Mouse (Mus musculus) embryo, embryonic 11.5 days (tissue): Measurements from ENCODE around the gene Ubr1.
A peak's percentile ranks its signal among the peaks of the same experiment; 100 is the strongest.
"Not testable (repeated sequence)": the region's sequence is repeated elsewhere in the genome, so short reads cannot be mapped to it uniquely, and the experiment has no call there.

ENCODE experiments used
- DNase-seq: peaks from one replicate; pipeline ENCODE4 v3.0.0-alpha.2; 2012; ENCODE audit warnings: low read depth, low spot score

Gene Ubr1

DNA sequence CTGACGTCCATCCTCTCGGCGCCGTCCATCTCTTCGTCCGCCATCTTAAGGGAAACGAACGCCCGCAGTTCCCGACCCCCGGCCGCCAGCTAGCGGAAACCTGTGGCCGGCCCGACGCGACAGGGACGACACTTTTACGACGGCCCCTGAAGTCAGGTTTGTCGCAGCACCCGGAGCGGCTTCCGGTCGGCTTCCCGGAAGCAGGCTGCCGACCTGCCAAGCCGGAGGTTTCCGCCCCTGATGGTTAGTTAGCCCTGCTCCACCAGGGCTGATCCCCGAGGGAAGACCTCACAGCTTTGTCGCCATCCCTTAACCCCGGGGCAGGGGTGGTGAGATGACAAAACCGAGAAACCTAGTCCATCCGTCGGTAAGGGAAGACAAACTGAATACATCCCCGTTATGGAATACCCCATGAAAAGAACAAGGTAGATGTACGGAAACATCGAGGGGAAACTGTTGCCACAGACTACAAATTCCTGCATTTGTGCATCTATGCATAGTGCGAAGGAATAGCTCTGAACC, at the start of gene Ubr1:
Gene Ubr1 (minus strand): TSS at position 157 of the 522 bp plus-strand sequence.
- peak; percentile 74 for DNase-seq

DNA sequence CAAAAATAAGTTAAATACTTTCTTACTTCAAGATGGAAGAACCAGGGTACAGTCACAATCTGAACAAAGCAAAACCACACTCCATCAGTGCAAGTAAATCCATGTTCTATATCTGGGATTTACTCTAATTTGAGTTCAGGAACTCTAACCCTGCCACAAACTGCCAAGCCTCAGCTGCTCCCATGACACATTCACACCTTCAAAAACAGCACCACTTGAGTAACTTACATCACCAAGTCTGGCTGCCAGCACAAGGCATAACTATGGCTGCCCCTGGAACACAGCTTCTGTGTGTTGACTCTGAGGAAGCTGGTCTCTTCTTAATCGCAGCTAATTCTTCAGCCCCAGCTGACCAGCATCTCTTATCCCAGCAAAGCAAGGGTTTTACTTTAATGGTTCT, 46.6 kb upstream of the Ubr1 start:
- DNase-seq, result no peak

DNA sequence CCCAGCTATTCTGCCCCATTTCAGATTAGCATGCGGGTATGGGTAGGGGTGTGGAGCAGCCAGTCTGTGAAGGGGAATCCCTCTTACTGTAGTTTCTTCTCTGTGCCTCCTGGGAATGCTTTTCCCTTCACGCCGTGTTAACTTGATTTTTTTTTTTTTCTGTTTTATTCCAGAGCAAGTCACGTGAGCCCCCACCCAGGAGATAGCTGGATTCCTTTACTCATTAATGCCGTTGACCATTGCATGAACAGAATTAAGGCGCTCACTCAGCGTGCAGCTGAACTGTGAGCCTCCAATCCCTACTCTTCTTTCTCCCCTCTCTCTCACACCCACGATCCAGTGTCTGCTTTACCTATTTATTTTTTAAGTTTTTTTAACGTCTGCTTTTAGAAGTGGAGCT, 45.7 kb upstream of the Ubr1 start:
- no peak for DNase-seq

GRCm38 (mm10) chr2:121015507-121015906, 45.0 kb upstream of the Ubr1 start:
- DNase-seq, result no peak

GRCm38 (mm10) chr2:121012676-121013075, 42.2 kb upstream of the Ubr1 start:
- no peak for DNase-seq

GRCm38 (mm10) chr2:121009071-121009677, 38.7 kb upstream of the Ubr1 start:
- no peak for DNase-seq

DNA sequence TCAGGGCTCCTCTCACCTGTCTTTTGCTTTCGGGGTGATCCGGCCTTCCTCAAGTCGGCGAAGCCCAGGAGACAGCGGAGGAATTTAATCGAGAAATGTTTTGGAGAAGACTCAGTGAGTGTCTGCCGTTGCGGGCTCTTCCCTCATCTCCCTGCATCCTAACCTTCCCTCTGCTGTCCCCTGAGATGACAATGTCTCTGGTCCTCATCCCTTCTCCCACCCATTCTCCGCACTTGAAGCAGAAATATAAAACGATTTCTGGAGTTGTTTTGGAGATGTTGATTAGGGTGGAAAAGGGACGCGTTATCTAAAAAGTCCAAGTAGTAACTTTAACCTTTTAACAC, 38.1 kb upstream of the Ubr1 start:
- DNase-seq, result no peak

DNA sequence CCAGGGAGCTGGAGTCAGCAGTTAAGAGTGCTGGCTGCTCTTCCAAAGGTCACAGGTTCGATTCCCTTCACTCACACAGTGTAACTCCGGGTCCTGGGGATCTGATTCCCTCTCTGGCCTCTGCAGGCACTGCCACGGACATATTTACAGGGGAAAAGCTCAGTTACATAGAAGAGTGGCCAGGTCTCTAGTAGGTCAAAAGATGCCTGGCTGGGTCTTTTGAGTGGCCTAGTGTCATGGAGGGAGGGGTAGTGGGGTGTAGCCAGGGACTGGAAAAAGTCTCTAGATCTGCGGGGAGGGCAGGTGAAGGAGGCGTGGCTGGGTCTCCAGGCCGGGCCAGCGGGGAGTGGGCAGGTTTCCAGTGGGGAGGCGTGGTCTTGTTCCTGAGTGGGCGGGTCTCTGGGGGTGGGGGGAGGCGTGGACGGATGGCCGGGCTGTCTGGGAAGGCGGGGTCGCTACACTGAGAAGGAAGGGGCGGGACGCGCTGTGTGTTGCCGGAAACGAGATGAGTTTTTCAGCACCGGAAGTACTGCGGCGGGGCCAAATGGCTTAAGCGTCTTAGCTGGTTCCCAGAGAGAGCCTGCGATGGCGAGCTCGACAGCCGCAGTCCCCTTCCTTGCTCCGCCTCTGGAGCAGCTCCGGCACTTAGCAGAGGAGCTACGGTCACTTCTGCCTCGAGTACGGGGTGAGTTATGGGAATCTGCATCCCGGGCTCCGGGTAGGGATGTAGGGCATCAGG, 37.6 kb upstream of the Ubr1 start, which contains the start of gene Ccndbp1:
Gene Ccndbp1 (plus strand): TSS at position 479 of the 739 bp plus-strand sequence.
- peak; percentile 84 for DNase-seq

GRCm38 (mm10) chr2:121006986-121007385, 36.5 kb upstream of the Ubr1 start:
- no peak for DNase-seq

GRCm38 (mm10) chr2:121004018-121004811, 33.7 kb upstream of the Ubr1 start:
- DNase-seq, result no peak

- DNase-seq, result no peak
Observed at GRCm38 (mm10) chr2:121003586-121003985, 33.1 kb upstream of the Ubr1 start.

DNA sequence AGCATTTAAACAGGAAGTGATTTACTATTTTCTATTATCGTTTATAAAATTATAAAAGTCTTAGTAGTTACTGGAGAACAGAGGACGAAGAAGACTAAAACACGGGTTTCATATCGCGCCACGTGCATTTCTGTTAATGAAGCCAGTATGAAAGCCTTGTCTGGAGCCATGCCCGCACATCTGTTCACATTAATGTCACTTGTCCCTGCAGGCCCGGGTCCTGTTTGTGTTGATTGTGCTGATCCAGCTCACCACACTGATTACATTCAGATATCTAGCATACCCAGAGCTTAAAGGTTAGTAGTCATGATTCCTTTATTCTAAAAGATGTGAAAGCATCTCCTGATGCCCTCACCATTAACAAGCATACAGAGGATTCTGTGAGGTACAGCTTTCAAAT, 28.3 kb upstream of the Ubr1 start:
- no peak for DNase-seq

DNA sequence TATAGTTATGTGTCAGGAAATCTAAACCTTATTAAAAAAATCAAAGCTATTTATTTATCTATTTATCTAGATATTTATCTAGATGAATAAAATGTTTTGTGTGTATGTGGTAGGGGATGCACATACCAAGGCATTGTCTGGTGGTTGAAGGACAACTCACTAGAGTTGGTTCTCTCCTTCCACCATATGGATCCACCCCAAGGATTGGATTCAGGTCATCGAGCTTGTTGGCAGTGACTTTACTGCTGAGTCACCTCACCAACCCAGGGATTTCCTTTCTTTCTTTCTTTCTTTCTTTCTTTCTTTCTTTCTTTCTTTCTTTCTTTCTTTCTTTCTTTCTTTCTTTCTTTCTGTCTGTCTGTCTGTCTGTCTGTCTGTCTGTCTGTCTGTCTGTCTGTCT, 26.1 kb upstream of the Ubr1 start:
- not testable (repeated sequence) for DNase-seq

- no peak for DNase-seq
Observed at GRCm38 (mm10) chr2:120991196-120991595, 20.7 kb upstream of the Ubr1 start.

DNA sequence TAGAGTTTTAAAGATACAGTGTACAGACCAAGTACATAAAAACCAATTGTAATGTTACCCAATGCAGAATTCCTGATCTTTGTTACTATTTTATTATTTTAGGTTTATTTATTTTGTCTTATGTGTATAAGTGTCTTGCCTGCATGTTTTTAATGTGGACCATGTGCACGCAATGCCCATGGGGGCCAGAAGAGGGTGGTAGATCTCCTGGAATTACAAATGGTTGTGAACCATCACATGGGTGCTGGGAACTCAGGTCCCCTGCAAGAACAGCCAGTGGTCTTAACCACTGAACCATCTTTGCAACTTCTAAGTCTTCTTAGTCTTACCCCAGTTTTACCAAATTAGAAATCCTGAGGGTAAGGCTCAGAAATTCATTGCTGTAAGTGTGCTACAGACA, 14.7 kb upstream of the Ubr1 start:
- no peak for DNase-seq

GRCm38 (mm10) chr2:120983611-120984010, 13.1 kb upstream of the Ubr1 start:
- no peak for DNase-seq

DNA sequence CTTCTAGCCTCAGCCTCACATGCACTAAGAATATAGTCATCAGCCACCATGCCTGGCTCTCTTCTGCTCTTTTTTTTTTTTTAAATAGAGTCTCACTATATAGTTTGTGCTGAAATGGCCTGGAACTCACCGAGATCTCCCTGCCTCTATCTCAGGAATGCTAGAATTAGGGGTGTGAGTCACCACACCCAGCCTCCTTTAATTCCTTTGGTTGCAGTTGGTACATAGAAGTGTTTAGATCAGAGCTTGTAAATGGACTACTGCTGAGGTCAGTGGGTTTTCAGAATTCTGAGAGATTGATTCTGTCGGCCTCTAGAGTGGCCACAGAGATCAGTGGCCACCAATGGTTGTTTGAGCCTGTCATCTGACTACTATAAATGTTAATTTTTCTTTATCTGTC, 10.3 kb upstream of the Ubr1 start:
- no peak for DNase-seq

DNA sequence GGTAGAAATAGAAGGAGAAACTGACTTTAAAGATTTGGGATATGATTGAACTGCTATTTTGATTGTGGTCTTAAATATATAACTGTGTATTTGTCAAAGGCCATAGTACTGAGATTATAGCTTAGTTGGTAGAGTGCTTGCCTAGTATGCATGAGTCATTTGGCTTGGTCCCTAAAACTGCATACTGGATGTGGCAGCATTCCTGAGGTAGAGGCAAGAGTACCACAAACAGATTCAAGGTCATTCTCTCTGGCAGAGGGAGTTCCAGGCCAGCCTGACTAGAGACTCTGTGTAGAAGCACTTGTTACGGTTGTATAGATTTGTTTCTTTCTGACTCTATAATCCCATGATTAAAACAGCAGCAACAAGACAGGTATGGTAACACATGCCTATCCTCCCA, 9.3 kb upstream of the Ubr1 start:
- DNase-seq, result no peak

DNA sequence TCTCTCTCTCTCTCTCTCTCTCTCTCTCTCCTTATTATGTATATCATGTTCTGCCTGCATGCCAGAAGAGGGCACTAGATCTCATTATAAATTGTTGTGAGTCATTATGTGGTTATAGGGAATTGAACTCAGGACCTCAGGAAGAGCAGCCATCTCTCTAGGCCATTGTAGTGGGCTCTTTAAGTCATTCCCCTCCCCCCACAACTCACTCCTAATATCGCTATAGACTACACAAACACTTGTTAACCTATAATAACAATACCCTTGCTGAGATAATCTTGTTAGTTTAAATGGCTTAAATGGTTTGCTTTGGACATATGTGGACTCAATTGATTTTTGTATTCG, 8.2 kb upstream of the Ubr1 start:
- DNase-seq, result no peak

DNA sequence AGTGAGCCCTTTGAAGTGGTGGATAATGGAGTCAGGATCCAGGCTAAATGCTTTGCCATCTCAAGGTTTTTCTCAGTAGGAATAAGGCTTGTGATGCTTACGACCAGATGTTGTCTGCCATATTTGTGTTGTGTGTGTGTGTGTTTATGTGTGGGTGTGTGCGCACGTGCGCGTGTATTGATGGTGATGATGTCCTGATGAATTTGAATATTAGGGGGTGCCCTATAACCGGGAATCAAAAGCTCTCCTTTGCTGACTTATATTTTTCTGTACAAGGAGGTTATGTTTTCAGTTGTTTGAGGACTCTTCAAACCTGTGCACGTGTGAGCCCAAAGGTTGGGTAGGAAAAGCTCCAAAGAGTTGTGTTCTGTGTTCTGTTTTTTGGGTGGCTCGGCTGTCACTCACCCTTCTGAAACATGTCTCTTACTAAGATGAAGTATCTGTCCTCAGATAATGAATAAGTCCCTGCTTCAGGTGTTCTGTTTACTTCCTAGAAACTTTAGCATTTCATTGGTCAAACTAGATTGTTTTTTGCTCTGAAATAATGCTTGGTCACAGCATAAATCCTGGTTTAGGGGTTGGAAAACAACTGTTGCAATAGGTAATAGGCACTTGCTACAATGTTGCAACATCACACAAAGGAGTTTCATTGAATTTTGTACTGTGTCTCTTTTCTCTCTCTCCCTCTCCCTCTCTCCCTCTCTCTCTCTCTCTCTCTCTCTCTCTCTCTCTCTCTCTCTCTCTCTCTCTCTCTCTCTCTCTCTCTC, 7.6 kb upstream of the Ubr1 start:
- DNase-seq, result no peak

GRCm38 (mm10) chr2:120976990-120977925, 6.7 kb upstream of the Ubr1 start, which contains the start of gene Tmem62:
TSS of gene Tmem62 (plus strand) at chr2:120977017.
- DNase-seq, result peak; percentile 32
